Mouse (Mus musculus) heart, embryonic 11.5 days (tissue): ENCODE measurements around the gene Gpx3. TPM values are rescaled to one million over a fixed set of nuclear protein-coding genes. Genes with fewer than 3 reads are reported as not detected.
"Not testable (repeated sequence)": the region's sequence is repeated elsewhere in the genome, so short reads cannot be mapped to it uniquely, and the experiment has no call there.

ENCODE experiments used
- ATAC-seq: fragments of 200-750 bp; cut with Nextera tagmentation; replicated peaks from 2 replicates; pipeline ENCODE4 v1.8.0; 2017; ENCODE audit warnings: moderate library complexity; ENCODE audit not compliant: insufficient number of reproducible peaks, low FRiP score, low TSS enrichment
- H3K27ac ChIP-seq: fragments of 300-500 bp; sonication (generic); 2 replicates; pipeline ENCODE4 v1.5.1; 2014; ENCODE audit warnings: mild to moderate bottlenecking, low read depth, low read length
- H3K27me3 ChIP-seq: fragments of 300-500 bp; sonication (generic); 2 replicates; pipeline ENCODE4 v1.6.1; 2014; ENCODE audit warnings: mild to moderate bottlenecking, low read length, mixed read lengths; ENCODE audit not compliant: control insufficient read depth, insufficient read depth
- H3K36me3 ChIP-seq: fragments of 300-500 bp; sonication (generic); 2 replicates; pipeline ENCODE4 v1.6.1; 2014; ENCODE audit warnings: mild to moderate bottlenecking, low read length, moderate library complexity, mixed read lengths; ENCODE audit not compliant: control insufficient read depth, insufficient read depth
- H3K4me1 ChIP-seq: fragments of 300-500 bp; sonication (generic); 2 replicates; pipeline ENCODE4 v1.6.1; 2014; ENCODE audit warnings: low read length; ENCODE audit not compliant: control insufficient read depth, insufficient read depth
- H3K4me2 ChIP-seq: fragments of 300-500 bp; sonication (generic); 2 replicates; pipeline ENCODE4 v1.6.1; 2014; ENCODE audit warnings: mild to moderate bottlenecking, moderate library complexity
- H3K4me3 ChIP-seq: fragments of 300-500 bp; sonication (generic); 2 replicates; pipeline ENCODE4 v1.5.1; 2014; ENCODE audit warnings: low read depth, low read length
- H3K9ac ChIP-seq: fragments of 300-500 bp; sonication (generic); 2 replicates; pipeline ENCODE4 v1.6.1; 2014; ENCODE audit warnings: mild to moderate bottlenecking, low read depth, low read length, moderate library complexity
- H3K9me3 ChIP-seq: fragments of 300-500 bp; sonication (generic); replicated peaks from 2 replicates; pipeline ENCODE4 v1.6.1; 2016; ENCODE audit warnings: low read length; ENCODE audit not compliant: control insufficient read depth
- WGBS: fragments of 180-500 bp; shearing (Covaris S2); extraction: QIAGEN DNeasy Blood & Tissue Kit; methylation state at CpG from one replicate; pipeline ENCODE4 v1.1.7; 2014; ENCODE audit not compliant: insufficient replicate concordance; 5-methylcytosine and 5-hydroxymethylcytosine counted together
- polyA plus RNA-seq: library from polyadenylated mRNA; unstranded; fragments of >200 nt; fragmentation: Nextera tagmentation; extraction: Ambion mirVana; gene quantifications from 2 replicates; pipeline ENCODE4 v1.2.1, GENCODE M21; 2014

Gpx3 gene
- polyA plus RNA-seq, 1 experiment from 2014 or later: 1,579 TPM

- no peaks in the 10 kb centered on the region; the same call in 1 of the 2 replicates for H3K9me3 ChIP-seq
- 70% methylated on average over 5 of the region's 5 CpGs for WGBS
- H3K4me3 ChIP-seq: no peak overlapping the region
- H3K9ac ChIP-seq: no peak overlapping the region
- no peaks in the 10 kb centered on the region for H3K36me3 ChIP-seq
- H3K27me3 ChIP-seq: no peaks in the 10 kb centered on the region
- ATAC-seq: no peak
- no peak overlapping the region for H3K27ac ChIP-seq
- no peaks in the 10 kb centered on the region for H3K4me1 ChIP-seq
- no peak overlapping the region for H3K4me2 ChIP-seq
Measured at GRCm38 (mm10) chr11:54891341-54891740, 10.9 kb upstream of the Gpx3 start.

GRCm38 (mm10) chr11:54892091-54892490 is 10.2 kb upstream of the Gpx3 start:
- Histone ChIP-seq H3K36me3 (no peaks in the 10 kb centered on the region), H3K4me2 (no peak overlapping the region), H3K4me3 (no peak overlapping the region), H3K9ac (no peak overlapping the region), H3K27ac (no peak overlapping the region), H3K4me1 (no peaks in the 10 kb centered on the region), H3K9me3 (no peaks in the 10 kb centered on the region; the same call in 1 of the 2 replicates), H3K27me3 (no peaks in the 10 kb centered on the region)
- 55% methylated on average over 7 of the region's 7 CpGs for WGBS
- no peak for ATAC-seq

- no peak for ATAC-seq
- no peaks in the 10 kb centered on the region for H3K9me3 ChIP-seq
- no peaks in the 10 kb centered on the region for H3K27me3 ChIP-seq
- H3K4me2 ChIP-seq: no peak overlapping the region
- H3K4me3 ChIP-seq: no peak overlapping the region
- H3K4me1 ChIP-seq: 0 out of 2 replicates have a peak, but pooled peaks cover 5% of the 10 kb centered on the region
- H3K27ac ChIP-seq: no peak overlapping the region
- H3K9ac ChIP-seq: no peak overlapping the region
- 64% methylated on average over 9 of the region's 9 CpGs for WGBS
- H3K36me3 ChIP-seq: no peaks in the 10 kb centered on the region
Measured at GRCm38 (mm10) chr11:54894589-54894988, 7.7 kb upstream of the Gpx3 start.

GRCm38 (mm10) chr11:54896646-54897045 is 5.6 kb upstream of the Gpx3 start:
- H3K36me3 ChIP-seq, H3K27me3 ChIP-seq, H3K4me3 ChIP-seq, H3K4me1 ChIP-seq, H3K9me3 ChIP-seq, ATAC-seq, H3K4me2 ChIP-seq, H3K27ac ChIP-seq, H3K9ac ChIP-seq: not testable (repeated sequence)
- WGBS: 87% methylated on average over 3 of the region's 3 CpGs

- Histone ChIP-seq H3K27ac (no peak overlapping the region), H3K4me1 (0 out of 2 replicates have a peak, but pooled peaks cover 5% of the 10 kb centered on the region), H3K9me3 (no peaks in the 10 kb centered on the region), H3K4me3 (no peak overlapping the region), H3K4me2 (no peak overlapping the region), H3K27me3 (no peaks in the 10 kb centered on the region), H3K9ac (no peak overlapping the region), H3K36me3 (no peaks in the 10 kb centered on the region)
- no peak for ATAC-seq
- WGBS: 68% methylated on average over 5 of the region's 5 CpGs
Measured at GRCm38 (mm10) chr11:54897470-54897869, 4.8 kb upstream of the Gpx3 start.

- no peak overlapping the region for H3K9ac ChIP-seq
- no peaks in the 10 kb centered on the region for H3K36me3 ChIP-seq
- H3K27ac ChIP-seq: no peak overlapping the region
- H3K4me2 ChIP-seq: no peak overlapping the region
- 64% methylated on average over 4 of the region's 4 CpGs for WGBS
- peaks cover 18% of the 10 kb centered on the region for H3K4me1 ChIP-seq
- H3K27me3 ChIP-seq: no peaks in the 10 kb centered on the region
- no peak overlapping the region for H3K4me3 ChIP-seq
- H3K9me3 ChIP-seq: no peaks in the 10 kb centered on the region
- no peak for ATAC-seq
Measured at GRCm38 (mm10) chr11:54899657-54900056, 2.6 kb upstream of the Gpx3 start.

- peak overlapping the region; percentile 84 for H3K4me2 ChIP-seq
- peak overlapping the region; percentile 74 for H3K27ac ChIP-seq
- H3K9ac ChIP-seq: peak overlapping the region; percentile 83
- H3K27me3 ChIP-seq: no peaks in the 10 kb centered on the region
- no peaks in the 10 kb centered on the region for H3K9me3 ChIP-seq
- 0 out of 2 replicates have a peak, but pooled peaks cover 5% of the 10 kb centered on the region for H3K36me3 ChIP-seq
- ATAC-seq: no peak
- peak overlapping the region; percentile 65 for H3K4me3 ChIP-seq
- peaks cover 28% of the 10 kb centered on the region for H3K4me1 ChIP-seq
- 45% methylated on average over 5 of the region's 5 CpGs for WGBS
Measured at GRCm38 (mm10) chr11:54903339-54903738, 1.1 kb downstream of the Gpx3 start.

- WGBS: 26% methylated on average over 4 of the region's 4 CpGs
- Histone ChIP-seq H3K27me3 (no peaks in the 10 kb centered on the region), H3K9me3 (no peaks in the 10 kb centered on the region), H3K4me2 (peak overlapping the region; percentile 84), H3K27ac (peak overlapping the region; percentile 74), H3K36me3 (peaks cover 7% of the 10 kb centered on the region; the same call in 1 of the 2 replicates), H3K4me3 (peak overlapping the region; percentile 65), H3K9ac (peak overlapping the region; percentile 83), H3K4me1 (peaks cover 27% of the 10 kb centered on the region)
- ATAC-seq: peak; percentile 56
Measured at GRCm38 (mm10) chr11:54903940-54904706, 1.9 kb downstream of the Gpx3 start.

- peaks cover 8% of the 10 kb centered on the region; the same call in 1 of the 2 replicates for H3K36me3 ChIP-seq
- H3K9me3 ChIP-seq: no peaks in the 10 kb centered on the region
- no peak overlapping the region for H3K9ac ChIP-seq
- 82% methylated on average over 3 of the region's 3 CpGs for WGBS
- no peak overlapping the region for H3K4me3 ChIP-seq
- 0 out of 2 replicates have a peak overlapping the region, but pooled peaks have one; percentile 15 for H3K27ac ChIP-seq
- H3K27me3 ChIP-seq: no peaks in the 10 kb centered on the region
- H3K4me1 ChIP-seq: peaks cover 27% of the 10 kb centered on the region
- H3K4me2 ChIP-seq: peak overlapping the region; percentile 84; the same call in 1 of the 2 replicates
- no peak for ATAC-seq
Measured at GRCm38 (mm10) chr11:54905086-54905485, 2.8 kb downstream of the Gpx3 start.
